Mouse (Mus musculus) kidney, adult 2 months (tissue): ENCODE results near the gene Nhsl1. TPM values are rescaled to one million over a fixed set of nuclear protein-coding genes. Genes with fewer than 3 reads are reported as not detected.
A peak's percentile ranks its signal among the peaks of the same experiment; 100 is the strongest.

Source experiments
- DNase-seq: peaks from one replicate; pipeline ENCODE4 v3.0.0; 2021
- H3K27ac ChIP-seq: fragments of 200-500 bp; 2 replicates; pipeline ENCODE4 v1.5.1; 2012; ENCODE audit warnings: low read depth, low read length, control low read depth, inconsistent platforms; ENCODE audit not compliant: insufficient read depth
- H3K27me3 ChIP-seq: fragments of 200-500 bp; replicated peaks from 2 replicates; pipeline ENCODE4 v1.6.1; 2012; ENCODE audit warnings: mild to moderate bottlenecking, moderate library complexity, low read length, inconsistent platforms; ENCODE audit not compliant: control insufficient read depth, insufficient read depth
- H3K36me3 ChIP-seq: fragments of 200-500 bp; 2 replicates; pipeline ENCODE4 v1.6.1; 2012; ENCODE audit warnings: mild to moderate bottlenecking, moderate library complexity, low read length, inconsistent platforms; ENCODE audit not compliant: control insufficient read depth, insufficient read depth
- H3K4me1 ChIP-seq: fragments of 200-500 bp; 2 replicates; pipeline ENCODE4 v1.6.1; 2011; ENCODE audit warnings: low read length; ENCODE audit not compliant: control insufficient read depth, insufficient read depth
- H3K4me3 ChIP-seq: fragments of 200-500 bp; 2 replicates; pipeline ENCODE4 v1.5.1; 2011; ENCODE audit warnings: mild to moderate bottlenecking, low read depth, low read length, control low read depth; ENCODE audit not compliant: insufficient read depth
- CTCF ChIP-seq: fragments of 200-500 bp; conservative IDR thresholded peaks from 2 replicates; pipeline ENCODE4 v1.5.1; 2011; ENCODE audit warnings: low read depth, mild to moderate bottlenecking, control low read depth, low read length, moderate library complexity, mixed read lengths; ENCODE audit not compliant: insufficient read depth, insufficient read length
- POLR2A ChIP-seq: fragments of 200-500 bp; IDR thresholded peaks from one replicate; pipeline ENCODE4 v1.6.1; 2011; ENCODE audit warnings: low read depth, low read length, control low read depth
- WGBS: fragments of 180-500 bp; shearing (Covaris S2); methylation state at CpG from one replicate; pipeline ENCODE4 v1.1.7; 2018; 5-methylcytosine and 5-hydroxymethylcytosine counted together
- polyA plus RNA-seq: library from polyadenylated mRNA; depleted of rRNA; stranded (reverse); fragments of >200 nt; gene quantifications from 2 replicates; pipeline ENCODE4 v1.2.3, GENCODE M21; 2012

Gene Nhsl1
- polyA plus RNA-seq, 1 experiment = 10.4 TPM

GRCm38 (mm10) chr10:18386224-18386623 is 67.4 kb downstream of the Nhsl1 start:
- TF ChIP-seq CTCF (no peak), POLR2A (no peak)
- WGBS = 71% methylated on average over 7 of the region's 7 CpGs
- peak; percentile 46 for DNase-seq

GRCm38 (mm10) chr10:18388784-18389575 is 70.2 kb downstream of the Nhsl1 start:
- no peak overlapping the region for H3K4me3 ChIP-seq
- WGBS = 29% methylated on average over 10 of the region's 10 CpGs
- no peak overlapping the region for H3K27ac ChIP-seq
- H3K4me1 ChIP-seq = peaks cover 4% of the 10 kb centered on the region; the same call in 1 of the 2 replicates
- TF ChIP-seq POLR2A (no peak), CTCF (peak; percentile 88)
- H3K27me3 ChIP-seq = no peaks in the 10 kb centered on the region
- no peaks in the 10 kb centered on the region for H3K36me3 ChIP-seq
- DNase-seq = peak; percentile 87

More at GRCm38 (mm10) chr10:18386224-18386623, 67.4 kb downstream of the Nhsl1 start:
- Histone ChIP-seq H3K27me3 (no peaks in the 10 kb centered on the region), H3K27ac (0 out of 2 replicates have a peak overlapping the region, but pooled peaks have one; percentile 29), H3K4me1 (peaks cover 4% of the 10 kb centered on the region; the same call in 1 of the 2 replicates), H3K4me3 (no peak overlapping the region), H3K36me3 (no peaks in the 10 kb centered on the region)

- WGBS = 83% methylated on average over 15 of the region's 15 CpGs
- no peak for TF ChIP-seq POLR2A
- TF ChIP-seq CTCF = no peak
- peak; percentile 41 for DNase-seq
Measured at GRCm38 (mm10) chr10:18390004-18390403, 71.2 kb downstream of the Nhsl1 start.

GRCm38 (mm10) chr10:18391608-18392007 is 72.8 kb downstream of the Nhsl1 start:
- WGBS = 34% methylated on average over 5 of the region's 5 CpGs
- Histone ChIP-seq H3K4me3 (no peak overlapping the region), H3K36me3 (no peaks in the 10 kb centered on the region), H3K4me1 (peaks cover 4% of the 10 kb centered on the region; the same call in 1 of the 2 replicates), H3K27me3 (no peaks in the 10 kb centered on the region), H3K27ac (no peak overlapping the region)
- DNase-seq = peak; percentile 71
- no peak for TF ChIP-seq POLR2A
- peak; percentile 70 for TF ChIP-seq CTCF

More at GRCm38 (mm10) chr10:18390004-18390403, 71.2 kb downstream of the Nhsl1 start:
- no peaks in the 10 kb centered on the region for H3K27me3 ChIP-seq
- no peak overlapping the region for H3K4me3 ChIP-seq
- H3K36me3 ChIP-seq = no peaks in the 10 kb centered on the region
- peaks cover 4% of the 10 kb centered on the region; the same call in 1 of the 2 replicates for H3K4me1 ChIP-seq
- H3K27ac ChIP-seq = no peak overlapping the region

GRCm38 (mm10) chr10:18392268-18392667 is 73.5 kb downstream of the Nhsl1 start:
- H3K4me3 ChIP-seq = no peak overlapping the region

GRCm38 (mm10) chr10:18393740-18394139 is 75.0 kb downstream of the Nhsl1 start:
- no peak overlapping the region for H3K4me3 ChIP-seq
- 70% methylated on average over 3 of the region's 3 CpGs for WGBS
- H3K4me1 ChIP-seq = peaks cover 4% of the 10 kb centered on the region; the same call in 1 of the 2 replicates
- H3K27me3 ChIP-seq = no peaks in the 10 kb centered on the region
- H3K27ac ChIP-seq = no peak overlapping the region
- TF ChIP-seq POLR2A (no peak), CTCF (peak; percentile 58)
- no peaks in the 10 kb centered on the region for H3K36me3 ChIP-seq
- no peak for DNase-seq

More at GRCm38 (mm10) chr10:18392268-18392667, 73.5 kb downstream of the Nhsl1 start:
- H3K4me1 ChIP-seq = peaks cover 4% of the 10 kb centered on the region; the same call in 1 of the 2 replicates
- no peaks in the 10 kb centered on the region for H3K27me3 ChIP-seq
- H3K36me3 ChIP-seq = no peaks in the 10 kb centered on the region
- TF ChIP-seq CTCF (no peak), POLR2A (no peak)
- H3K27ac ChIP-seq = no peak overlapping the region
- 91% methylated on average over 6 of the region's 6 CpGs for WGBS
- no peak for DNase-seq

GRCm38 (mm10) chr10:18394270-18394669 is 75.5 kb downstream of the Nhsl1 start:
- H3K27me3 ChIP-seq = no peaks in the 10 kb centered on the region
- 83% methylated on average over 7 of the region's 7 CpGs for WGBS
- H3K27ac ChIP-seq = no peak overlapping the region
- TF ChIP-seq POLR2A (no peak), CTCF (no peak)
- H3K4me1 ChIP-seq = no peaks in the 10 kb centered on the region
- no peak overlapping the region for H3K4me3 ChIP-seq
- DNase-seq = no peak
- no peaks in the 10 kb centered on the region for H3K36me3 ChIP-seq
